Mouse (Mus musculus) embryonic fibroblast, embryonic 13.5 days (primary cell): ENCODE data around the gene Cript. TPM values are rescaled to one million over a fixed set of nuclear protein-coding genes. Genes with fewer than 3 reads are reported as not detected.
"Not testable (repeated sequence)": the region's sequence is repeated elsewhere in the genome, so short reads cannot be mapped to it uniquely, and the experiment has no call there.

Source experiments
- H3K27ac ChIP-seq: 2 replicates; pipeline ENCODE4 v1.5.1; 2012; ENCODE audit warnings: low read length, control low read depth, inconsistent platforms; ENCODE audit not compliant: insufficient read depth
- H3K4me1 ChIP-seq: 2 replicates; pipeline ENCODE4 v1.6.1; 2011; ENCODE audit warnings: low read length; ENCODE audit not compliant: control insufficient read depth, insufficient read depth
- H3K4me3 ChIP-seq: 2 replicates; pipeline ENCODE4 v1.5.1; 2011; ENCODE audit warnings: mild to moderate bottlenecking, control low read depth, low read length; ENCODE audit not compliant: insufficient read depth
- CTCF ChIP-seq: IDR thresholded peaks from 2 replicates; pipeline ENCODE4 v1.5.1; 2011; ENCODE audit warnings: mild to moderate bottlenecking, control low read depth, low read length, moderate library complexity, borderline replicate concordance; ENCODE audit not compliant: insufficient read depth
- POLR2A ChIP-seq: IDR thresholded peaks from 2 replicates; pipeline ENCODE4 v1.6.1; 2011; ENCODE audit warnings: low read depth, mild to moderate bottlenecking, control low read depth, low read length, moderate library complexity
- polyA plus RNA-seq: library from polyadenylated mRNA; stranded (reverse); fragments of >200 nt; gene quantifications from 2 replicates; pipeline ENCODE4 v1.2.4, GENCODE M21; 2011; ENCODE audit warnings: low read depth; ENCODE audit not compliant: missing spikeins, insufficient read length

Cript gene
- polyA plus RNA-seq, 1 experiment = 49.1 TPM

DNA sequence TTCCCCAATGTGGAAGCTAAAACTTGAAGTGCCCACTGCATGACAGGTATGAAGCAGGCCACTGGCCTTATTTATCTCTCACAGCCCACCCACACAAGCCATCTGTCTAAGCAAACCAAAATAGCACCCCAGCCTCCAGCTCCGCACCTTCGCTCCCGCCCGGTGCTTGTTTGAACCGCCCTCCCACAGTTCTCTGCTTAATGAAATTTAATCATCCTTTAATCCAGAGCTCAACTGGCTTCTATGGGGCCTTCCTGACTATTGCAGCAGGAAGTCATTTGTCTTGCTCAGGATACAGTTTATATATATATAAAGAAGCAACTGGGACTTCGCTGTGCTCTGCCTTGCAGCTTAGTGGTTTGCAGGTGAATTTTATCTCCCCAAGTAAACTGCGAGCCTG lies 38.1 kb downstream of the Cript start:
- H3K4me1 ChIP-seq = peaks cover 3% of the 10 kb centered on the region; the same call in 1 of the 2 replicates
- H3K4me3 ChIP-seq = no peak overlapping the region
- H3K27ac ChIP-seq = no peak overlapping the region
- TF ChIP-seq POLR2A (no peak), CTCF (no peak)

DNA sequence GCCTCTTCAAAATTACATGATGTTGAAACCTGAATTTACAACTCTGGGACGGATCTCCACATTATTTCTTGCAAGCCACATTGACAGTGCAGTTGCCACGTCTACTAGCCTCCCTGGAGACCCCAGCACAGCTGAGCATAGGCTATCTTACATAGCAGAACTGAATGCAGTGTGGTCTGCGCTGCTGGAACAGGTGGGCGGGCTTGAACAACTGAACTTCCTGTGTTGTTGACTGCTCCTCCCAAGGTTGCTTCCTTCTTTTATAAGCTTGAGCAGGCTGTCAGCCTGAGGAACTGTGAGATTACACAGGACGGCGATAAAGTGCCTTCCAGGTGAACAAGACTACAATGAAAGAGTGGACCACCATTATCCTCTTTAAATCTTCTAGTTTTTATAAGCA lies 38.6 kb downstream of the Cript start:
- Histone ChIP-seq H3K4me3 (no peak overlapping the region), H3K27ac (no peak overlapping the region), H3K4me1 (no peaks in the 10 kb centered on the region; the same call in 1 of the 2 replicates)
- TF ChIP-seq CTCF (no peak), POLR2A (no peak)

- Histone ChIP-seq H3K4me1 (no peaks in the 10 kb centered on the region; the same call in 1 of the 2 replicates), H3K4me3 (no peak overlapping the region), H3K27ac (no peak overlapping the region)
- TF ChIP-seq CTCF = no peak
- TF ChIP-seq POLR2A = no peak
Measured at GRCm38 (mm10) chr17:87068997-87069396, 43.6 kb downstream of the Cript start.

- not testable (repeated sequence) for H3K4me3 ChIP-seq, H3K27ac ChIP-seq, H3K4me1 ChIP-seq
Measured at GRCm38 (mm10) chr17:87072183-87072582, 46.8 kb downstream of the Cript start.

DNA sequence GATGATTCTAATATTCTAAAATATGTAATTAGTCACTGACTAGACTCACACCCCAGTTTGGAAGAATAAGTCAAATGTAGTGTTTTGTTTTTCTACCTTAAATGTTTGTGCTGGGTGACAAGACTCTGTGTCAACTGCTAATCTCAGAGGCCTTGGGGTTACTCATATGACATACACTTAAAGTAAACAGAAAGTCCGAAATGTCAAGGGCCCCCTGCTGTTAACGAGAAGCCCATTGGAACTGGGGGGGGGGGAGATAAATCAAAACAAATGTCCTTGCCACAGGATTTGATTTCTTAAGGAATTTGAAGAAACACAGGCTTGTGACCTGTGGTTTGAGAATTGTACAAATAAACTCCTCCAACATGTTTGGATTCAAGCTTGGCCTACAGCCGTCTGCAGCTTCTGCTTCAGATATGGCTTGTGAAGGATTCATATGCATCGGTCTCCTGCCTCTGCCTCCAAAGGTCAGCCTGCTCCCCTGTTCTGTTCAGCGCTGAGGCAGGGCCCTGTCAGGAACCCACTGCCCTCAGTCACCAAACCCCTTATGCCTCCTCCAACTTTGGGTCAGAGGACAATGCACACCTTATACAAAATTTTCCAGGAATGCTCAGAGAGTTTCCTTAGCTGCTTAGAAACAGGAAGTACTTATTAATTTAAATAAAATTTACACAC lies 47.6 kb downstream of the Cript start:
- no peak overlapping the region for H3K27ac ChIP-seq

GRCm38 (mm10) chr17:87073470-87073869 lies 48.1 kb downstream of the Cript start:
- TF ChIP-seq POLR2A = no peak
- no peak for TF ChIP-seq CTCF
- Histone ChIP-seq H3K27ac (no peak overlapping the region), H3K4me1 (no peaks in the 10 kb centered on the region), H3K4me3 (no peak overlapping the region)

More for the DNA sequence above, 47.6 kb downstream of the Cript start:
- H3K4me3 ChIP-seq = no peak overlapping the region
- TF ChIP-seq CTCF = no peak
- no peak for TF ChIP-seq POLR2A
- no peaks in the 10 kb centered on the region for H3K4me1 ChIP-seq

DNA sequence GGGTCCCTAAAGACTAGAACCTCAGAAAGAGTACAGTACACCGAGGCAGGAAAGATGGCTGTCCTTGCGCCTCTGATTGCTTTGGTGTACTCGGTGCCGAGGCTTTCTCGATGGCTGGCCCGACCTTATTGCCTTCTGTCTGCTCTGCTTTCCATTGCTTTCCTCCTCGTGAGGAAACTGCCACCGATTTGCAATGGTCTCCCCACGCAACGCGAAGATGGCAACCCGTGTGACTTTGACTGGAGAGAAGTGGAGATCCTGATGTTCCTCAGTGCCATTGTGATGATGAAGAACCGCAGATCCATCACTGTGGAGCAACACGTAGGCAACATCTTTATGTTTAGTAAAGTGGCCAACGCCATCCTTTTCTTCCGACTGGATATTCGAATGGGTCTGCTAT lies 52.9 kb downstream of the Cript start:
- H3K4me1 ChIP-seq, H3K4me3 ChIP-seq, H3K27ac ChIP-seq: not testable (repeated sequence)

GRCm38 (mm10) chr17:87080724-87081123 lies 55.4 kb downstream of the Cript start:
- no peak overlapping the region for H3K4me3 ChIP-seq
- H3K4me1 ChIP-seq = no peaks in the 10 kb centered on the region
- no peak for TF ChIP-seq POLR2A
- no peak for TF ChIP-seq CTCF
- no peak overlapping the region for H3K27ac ChIP-seq

GRCm38 (mm10) chr17:87082547-87082946 lies 57.2 kb downstream of the Cript start:
- Histone ChIP-seq H3K4me3 (no peak overlapping the region), H3K4me1 (no peaks in the 10 kb centered on the region), H3K27ac (no peak overlapping the region)
- no peak for TF ChIP-seq CTCF
- TF ChIP-seq POLR2A = no peak

- Histone ChIP-seq H3K27ac (no peak overlapping the region), H3K4me3 (no peak overlapping the region), H3K4me1 (no peaks in the 10 kb centered on the region)
- TF ChIP-seq CTCF (no peak), POLR2A (no peak)
Measured at GRCm38 (mm10) chr17:87083671-87084070, 58.3 kb downstream of the Cript start.

Other genes with a start within 250 kb of the Cript start
- not detected in 2 replicates for gene Tmem247, start 108.2 kb upstream of the Cript start, polyA plus RNA-seq
- not detected in 2 replicates for gene Atp6v1e2, start 77.7 kb upstream of the Cript start, polyA plus RNA-seq
- 177 and 187 TPM in 2 replicates for gene Rhoq, start 62.5 kb upstream of the Cript start, polyA plus RNA-seq
- gene Pigf, start 144 bp upstream of the Cript start, polyA plus RNA-seq = 17.9 and 19.5 TPM in 2 replicates
- 60.0 and 74.9 TPM in 2 replicates for gene Socs5, start 82.1 kb downstream of the Cript start, polyA plus RNA-seq
- 112 and 146 TPM in 2 replicates for gene Mcfd2, start 240.4 kb downstream of the Cript start, polyA plus RNA-seq